Mouse (Mus musculus): ENCODE data around the gene Eln.
A peak's percentile ranks its signal among the peaks of the same experiment; 100 is the strongest.

The Eln gene

GRCm38 (mm10) chr5:134746890-134747511 lies at the start of gene Eln:
Gene Eln (minus strand): TSS chr5:134747323.
- DNase-seq (ENCODE audit: low spot score), result no peak

- DNase-seq (ENCODE audit: low spot score), result no peak
Measured at GRCm38 (mm10) chr5:134790080-134790995, 43.2 kb upstream of the Eln start.

- DNase-seq (ENCODE audit: low spot score), result no peak
Measured at GRCm38 (mm10) chr5:134788237-134788636, 41.1 kb upstream of the Eln start.

- no peak for DNase-seq (ENCODE audit: low spot score)
Measured at GRCm38 (mm10) chr5:134785691-134786371, 38.7 kb upstream of the Eln start.

- DNase-seq (ENCODE audit: low spot score), result no peak
Measured at GRCm38 (mm10) chr5:134783794-134784193, 36.7 kb upstream of the Eln start.

- DNase-seq (ENCODE audit: low spot score), result no peak
Measured at GRCm38 (mm10) chr5:134780963-134781362, 33.8 kb upstream of the Eln start.

- no peak for DNase-seq (ENCODE audit: low spot score)
Measured at GRCm38 (mm10) chr5:134780146-134780545, 33.0 kb upstream of the Eln start.

GRCm38 (mm10) chr5:134776551-134776950 lies 29.4 kb upstream of the Eln start:
- no peak for DNase-seq (ENCODE audit: low spot score)

GRCm38 (mm10) chr5:134772522-134772921 lies 25.4 kb upstream of the Eln start:
- no peak for DNase-seq (ENCODE audit: low spot score)

- no peak for DNase-seq (ENCODE audit: low spot score)
Measured at GRCm38 (mm10) chr5:134771750-134772149, 24.6 kb upstream of the Eln start.

GRCm38 (mm10) chr5:134769181-134769580 lies 22.1 kb upstream of the Eln start:
- no peak for DNase-seq (ENCODE audit: low spot score)

GRCm38 (mm10) chr5:134765441-134765840 lies 18.3 kb upstream of the Eln start:
- DNase-seq (ENCODE audit: low spot score), result no peak

- DNase-seq (ENCODE audit: low spot score), result no peak
Measured at GRCm38 (mm10) chr5:134763326-134763725, 16.2 kb upstream of the Eln start.

GRCm38 (mm10) chr5:134761409-134762124 lies 14.4 kb upstream of the Eln start:
- no peak for DNase-seq (ENCODE audit: low spot score)

GRCm38 (mm10) chr5:134756031-134756430 lies 8.9 kb upstream of the Eln start:
- no peak for DNase-seq (ENCODE audit: low spot score)

GRCm38 (mm10) chr5:134754096-134754495 lies 7.0 kb upstream of the Eln start:
- no peak for DNase-seq (ENCODE audit: low spot score)

- DNase-seq (ENCODE audit: low spot score), result no peak
Measured at GRCm38 (mm10) chr5:134750469-134750868, 3.3 kb upstream of the Eln start.

- peak; percentile 33 for DNase-seq (ENCODE audit: low spot score)
Measured at GRCm38 (mm10) chr5:134747947-134748618, 960 bp upstream of the Eln start.

- no peak for DNase-seq (ENCODE audit: low spot score)
Measured at GRCm38 (mm10) chr5:134747512-134747893, 380 bp upstream of the Eln start.

GRCm38 (mm10) chr5:134746201-134746600 lies 922 bp downstream of the Eln start:
- no peak for DNase-seq (ENCODE audit: low spot score)

GRCm38 (mm10) chr5:134745801-134746200 lies 1.3 kb downstream of the Eln start:
- no peak for DNase-seq (ENCODE audit: low spot score)

- DNase-seq (ENCODE audit: low spot score), result no peak
Measured at GRCm38 (mm10) chr5:134745000-134745399, 2.1 kb downstream of the Eln start.
